Mouse (Mus musculus) liver, embryonic 15.5 days (tissue): ENCODE results near the gene Tfap2c. TPM values are rescaled to one million over a fixed set of nuclear protein-coding genes. Genes with fewer than 3 reads are reported as not detected.
A peak's percentile ranks its signal among the peaks of the same experiment; 100 is the strongest.

Experiments
- ATAC-seq: fragments of 200-750 bp; cut with Nextera tagmentation; 2 replicates; pipeline ENCODE4 v1.8.0; 2017; ENCODE audit warnings: moderate number of reproducible peaks, mild to moderate bottlenecking, moderate library complexity; ENCODE audit not compliant: insufficient read depth
- H3K27ac ChIP-seq: fragments of 300-500 bp; sonication (generic); replicated peaks from 2 replicates; pipeline ENCODE4 v1.5.1; 2015; ENCODE audit warnings: mild to moderate bottlenecking, inconsistent platforms
- H3K27me3 ChIP-seq: fragments of 300-500 bp; sonication (generic); 2 replicates; pipeline ENCODE4 v1.6.1; 2015; ENCODE audit warnings: mild to moderate bottlenecking, inconsistent platforms
- H3K36me3 ChIP-seq: fragments of 300-500 bp; sonication (generic); replicated peaks from 2 replicates; pipeline ENCODE4 v1.6.1; 2015; ENCODE audit warnings: moderate library complexity, mild to moderate bottlenecking, inconsistent platforms
- H3K4me1 ChIP-seq: fragments of 300-500 bp; sonication (generic); replicated peaks from 2 replicates; pipeline ENCODE4 v1.6.1; 2015; ENCODE audit warnings: inconsistent platforms
- H3K4me2 ChIP-seq: fragments of 300-500 bp; sonication (generic); 2 replicates; pipeline ENCODE4 v1.6.1; 2015; ENCODE audit warnings: moderate library complexity, mild to moderate bottlenecking, inconsistent platforms
- H3K4me3 ChIP-seq: fragments of 300-500 bp; sonication (generic); replicated peaks from 2 replicates; pipeline ENCODE4 v1.5.1; 2015; ENCODE audit warnings: mild to moderate bottlenecking, inconsistent platforms
- H3K9ac ChIP-seq: fragments of 300-500 bp; sonication (generic); 2 replicates; pipeline ENCODE4 v1.6.1; 2015; ENCODE audit warnings: moderate library complexity, mild to moderate bottlenecking, inconsistent platforms
- H3K9me3 ChIP-seq: fragments of 300-500 bp; sonication (generic); replicated peaks from 2 replicates; pipeline ENCODE4 v1.6.1; 2016; ENCODE audit warnings: inconsistent platforms
- WGBS: fragments of 180-500 bp; shearing (Covaris S2); methylation state at CpG from one replicate; pipeline ENCODE4 v1.1.7; 2015; ENCODE audit warnings: mixed read lengths; ENCODE audit not compliant: insufficient replicate concordance; 5-methylcytosine and 5-hydroxymethylcytosine counted together
- polyA plus RNA-seq: library from polyadenylated mRNA; unstranded; fragments of >200 nt; fragmentation: Nextera tagmentation; extraction: Ambion mirVana; gene quantifications from 2 replicates; pipeline ENCODE4 v1.2.1, GENCODE M21; 2015

Tfap2c gene
- not detected in 2 replicates for polyA plus RNA-seq

DNA sequence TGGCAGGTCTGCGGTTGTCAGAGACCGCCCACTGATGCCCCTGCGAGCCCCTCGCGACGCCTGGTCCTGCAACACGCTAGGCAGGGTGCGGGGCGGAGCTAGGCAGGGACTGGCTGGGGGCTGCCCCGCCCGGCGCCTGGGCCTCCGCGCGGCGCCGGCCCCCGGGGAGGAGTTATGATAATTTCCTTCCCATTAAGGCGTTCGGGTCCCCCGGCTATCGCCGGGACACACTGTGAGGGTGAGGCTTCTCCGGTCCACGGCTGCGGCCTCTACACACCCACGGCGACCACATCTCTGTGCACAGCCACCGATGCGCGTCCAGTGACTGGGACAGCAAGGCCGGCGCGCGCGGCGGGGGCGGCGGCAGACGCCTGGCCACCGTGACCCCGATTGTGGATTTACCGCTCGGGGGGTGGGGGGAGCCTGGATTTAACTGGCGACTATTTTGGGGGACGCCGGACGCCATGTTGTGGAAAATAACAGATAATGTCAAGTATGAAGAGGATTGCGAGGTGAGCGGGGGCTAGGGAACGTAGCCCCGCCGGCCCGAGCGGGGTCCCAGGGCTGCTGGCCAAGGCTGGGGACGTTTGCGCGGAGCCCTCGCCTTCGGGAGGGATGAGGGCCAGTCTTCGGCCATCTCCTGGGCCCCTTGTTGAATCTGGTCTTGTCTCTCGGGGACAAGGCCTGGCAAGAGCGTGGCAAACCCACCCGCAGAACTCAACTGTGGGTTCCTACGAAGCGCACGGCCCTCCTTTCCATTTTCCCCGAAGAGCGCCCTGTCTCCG lies at the start of gene Tfap2c:
Tfap2c (plus strand) TSS at position 223 of the 785 bp plus-strand sequence.
- Histone ChIP-seq H3K4me2 (peak within 1 kb of the TSS; percentile 30), H3K27me3 (peaks cover 100% of the 10 kb centered on the region), H3K9me3 (no peaks in the 10 kb centered on the region), H3K4me3 (peak within 1 kb of the TSS; percentile 23), H3K4me1 (peaks cover 11% of the 10 kb centered on the region), H3K9ac (no peak within 1 kb of the TSS), H3K36me3 (no peaks in the 10 kb centered on the region), H3K27ac (no peak within 1 kb of the TSS)
- peak; percentile 40; the same call in 1 of the 2 replicates for ATAC-seq
- WGBS = under 1% methylated on average over 70 of the region's 70 CpGs

DNA sequence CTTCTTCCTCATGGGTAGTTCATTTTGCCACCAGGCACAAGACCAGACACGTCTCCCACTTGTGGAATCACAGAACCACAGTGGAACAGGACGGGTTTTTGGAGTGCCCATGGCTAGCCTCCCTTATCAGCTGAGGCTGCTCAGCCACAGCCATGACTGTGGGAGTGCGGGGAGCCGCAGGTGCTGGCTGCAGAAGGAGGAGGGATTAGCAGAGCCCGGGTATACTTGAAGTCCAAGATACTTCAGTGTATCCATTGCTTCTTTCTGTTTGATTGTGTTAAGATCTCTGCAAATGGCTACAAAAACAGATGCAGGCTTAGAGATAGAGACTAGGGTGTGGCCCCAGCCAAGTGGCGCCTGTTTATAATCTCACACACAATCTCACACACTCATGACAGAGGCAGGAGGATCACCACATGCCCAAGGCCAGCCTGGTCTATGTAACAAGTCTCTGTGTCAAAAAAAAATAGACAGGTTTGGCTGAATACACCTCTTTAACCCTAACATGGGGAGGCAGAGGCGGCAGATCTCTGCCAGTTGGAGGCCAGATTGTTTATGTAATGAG lies 48.6 kb upstream of the Tfap2c start:
- H3K9me3 ChIP-seq = no peaks in the 10 kb centered on the region
- H3K9ac ChIP-seq = no peak overlapping the region
- no peak overlapping the region for H3K4me2 ChIP-seq
- H3K4me1 ChIP-seq = peaks cover 8% of the 10 kb centered on the region
- H3K27me3 ChIP-seq = no peaks in the 10 kb centered on the region
- no peaks in the 10 kb centered on the region for H3K36me3 ChIP-seq
- 18% methylated on average over 7 of the region's 7 CpGs for WGBS
- no peak overlapping the region for H3K4me3 ChIP-seq
- ATAC-seq = peak; percentile 68
- no peak overlapping the region for H3K27ac ChIP-seq

DNA sequence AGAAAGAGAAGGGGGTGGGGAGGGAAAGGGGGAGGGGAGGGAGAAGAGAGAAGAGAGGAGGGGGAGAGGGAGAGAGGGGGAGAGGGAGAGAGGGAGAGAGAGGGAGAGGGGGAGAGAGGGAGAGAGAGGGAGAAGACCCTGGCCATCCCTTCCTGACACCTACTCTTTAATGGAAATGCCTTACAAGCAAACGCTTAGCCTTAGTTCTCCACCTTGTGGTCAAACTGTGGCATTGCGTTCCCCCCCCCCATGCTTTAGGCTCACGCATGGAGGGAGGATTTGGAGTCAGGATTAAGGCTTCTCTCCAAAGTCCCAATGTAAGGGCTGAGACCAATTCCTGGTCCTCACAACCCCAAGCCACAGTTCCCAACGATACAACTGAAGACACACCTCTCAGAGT lies 48.1 kb upstream of the Tfap2c start:
- Histone ChIP-seq H3K4me1 (peaks cover 8% of the 10 kb centered on the region), H3K4me3 (no peak overlapping the region), H3K27me3 (no peaks in the 10 kb centered on the region), H3K9me3 (no peaks in the 10 kb centered on the region), H3K36me3 (no peaks in the 10 kb centered on the region), H3K9ac (no peak overlapping the region), H3K27ac (no peak overlapping the region), H3K4me2 (no peak overlapping the region)
- ATAC-seq = no peak
- WGBS = 3% methylated on average over 4 of the region's 4 CpGs

GRCm38 (mm10) chr2:172502168-172502567 lies 47.2 kb upstream of the Tfap2c start:
- WGBS = 78% methylated on average over 14 of the region's 14 CpGs
- Histone ChIP-seq H3K9ac (no peak overlapping the region), H3K4me3 (no peak overlapping the region), H3K27ac (no peak overlapping the region), H3K36me3 (no peaks in the 10 kb centered on the region), H3K4me2 (no peak overlapping the region), H3K27me3 (no peaks in the 10 kb centered on the region), H3K9me3 (no peaks in the 10 kb centered on the region), H3K4me1 (peaks cover 8% of the 10 kb centered on the region)
- no peak for ATAC-seq

GRCm38 (mm10) chr2:172506121-172506520 lies 43.3 kb upstream of the Tfap2c start:
- Histone ChIP-seq H3K27ac (no peak overlapping the region), H3K4me1 (peaks cover under 1% of the 10 kb centered on the region; the same call in 1 of the 2 replicates), H3K4me3 (no peak overlapping the region), H3K4me2 (no peak overlapping the region), H3K9ac (no peak overlapping the region), H3K36me3 (no peaks in the 10 kb centered on the region), H3K9me3 (no peaks in the 10 kb centered on the region), H3K27me3 (no peaks in the 10 kb centered on the region)
- no peak for ATAC-seq
- 60% methylated on average over 7 of the region's 7 CpGs for WGBS

DNA sequence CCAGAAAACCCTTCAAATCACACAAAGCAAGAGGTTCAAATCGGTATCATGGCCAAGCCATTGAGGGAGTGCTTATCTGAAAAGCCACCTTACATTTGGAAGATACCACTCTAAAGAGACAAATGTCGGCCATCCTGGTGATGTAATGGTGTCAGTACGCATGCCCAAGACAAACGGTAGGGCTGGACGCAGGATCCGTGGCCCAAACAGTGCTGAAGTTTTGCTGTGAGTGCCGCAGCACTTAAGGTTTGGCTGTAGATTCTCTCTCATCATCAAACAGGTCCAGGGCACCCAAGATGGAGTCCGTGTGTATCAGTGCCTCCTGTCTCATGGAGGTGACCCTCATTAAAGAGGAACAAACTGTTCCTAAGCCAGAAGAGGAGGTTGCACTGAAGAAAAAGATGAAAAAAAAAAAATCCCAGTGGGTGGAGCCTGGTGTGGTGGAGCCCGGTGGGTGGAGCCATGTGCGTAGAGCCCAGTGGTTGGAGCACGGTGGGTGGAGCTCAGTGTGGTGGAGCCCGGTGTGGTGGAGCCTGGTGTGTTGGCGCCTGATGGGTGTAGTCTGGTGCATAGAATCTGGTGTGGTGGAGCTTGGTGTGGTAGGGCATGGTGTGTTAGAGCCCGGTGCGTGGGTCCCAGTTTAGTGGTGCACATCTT lies 39.2 kb upstream of the Tfap2c start:
- no peak overlapping the region for H3K9ac ChIP-seq
- no peaks in the 10 kb centered on the region for H3K4me1 ChIP-seq
- H3K27ac ChIP-seq = no peak overlapping the region
- no peak overlapping the region for H3K4me2 ChIP-seq
- H3K4me3 ChIP-seq = no peak overlapping the region
- no peaks in the 10 kb centered on the region for H3K36me3 ChIP-seq
- 61% methylated on average over 15 of the region's 15 CpGs for WGBS
- ATAC-seq = no peak
- no peaks in the 10 kb centered on the region for H3K9me3 ChIP-seq
- H3K27me3 ChIP-seq = no peaks in the 10 kb centered on the region

DNA sequence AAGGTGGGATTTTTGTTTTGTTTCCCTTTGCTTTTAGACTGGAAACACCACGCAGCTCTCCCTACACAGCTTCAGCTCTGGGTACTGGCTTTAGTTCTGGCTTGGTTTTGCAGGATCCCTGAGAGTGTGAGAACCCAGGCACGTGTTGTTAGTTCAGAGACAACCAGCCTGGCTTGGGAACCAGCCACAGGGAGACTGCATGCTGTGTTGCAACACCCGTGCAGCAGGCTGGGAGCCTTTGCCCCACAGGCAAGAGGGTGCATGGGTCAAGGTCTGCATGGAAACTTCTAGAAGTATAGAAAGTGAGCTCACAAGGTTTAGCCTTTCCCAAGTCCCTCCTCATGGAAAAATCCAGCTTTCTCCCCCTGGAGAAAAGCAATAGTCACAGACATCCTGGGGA lies 38.5 kb upstream of the Tfap2c start:
- ATAC-seq = no peak
- 33% methylated on average over 3 of the region's 3 CpGs for WGBS
- H3K27me3 ChIP-seq = no peaks in the 10 kb centered on the region
- H3K4me1 ChIP-seq = no peaks in the 10 kb centered on the region
- no peak overlapping the region for H3K4me3 ChIP-seq
- H3K27ac ChIP-seq = no peak overlapping the region
- H3K4me2 ChIP-seq = no peak overlapping the region
- no peaks in the 10 kb centered on the region for H3K36me3 ChIP-seq
- no peaks in the 10 kb centered on the region for H3K9me3 ChIP-seq
- no peak overlapping the region for H3K9ac ChIP-seq

- Histone ChIP-seq H3K36me3 (no peaks in the 10 kb centered on the region), H3K9me3 (no peaks in the 10 kb centered on the region), H3K9ac (no peak overlapping the region), H3K27me3 (no peaks in the 10 kb centered on the region), H3K27ac (no peak overlapping the region), H3K4me1 (no peaks in the 10 kb centered on the region), H3K4me3 (no peak overlapping the region), H3K4me2 (no peak overlapping the region)
- ATAC-seq = no peak
- WGBS = 25% methylated on average over 11 of the region's 11 CpGs
Measured at GRCm38 (mm10) chr2:172516407-172516992, 32.9 kb upstream of the Tfap2c start.

DNA sequence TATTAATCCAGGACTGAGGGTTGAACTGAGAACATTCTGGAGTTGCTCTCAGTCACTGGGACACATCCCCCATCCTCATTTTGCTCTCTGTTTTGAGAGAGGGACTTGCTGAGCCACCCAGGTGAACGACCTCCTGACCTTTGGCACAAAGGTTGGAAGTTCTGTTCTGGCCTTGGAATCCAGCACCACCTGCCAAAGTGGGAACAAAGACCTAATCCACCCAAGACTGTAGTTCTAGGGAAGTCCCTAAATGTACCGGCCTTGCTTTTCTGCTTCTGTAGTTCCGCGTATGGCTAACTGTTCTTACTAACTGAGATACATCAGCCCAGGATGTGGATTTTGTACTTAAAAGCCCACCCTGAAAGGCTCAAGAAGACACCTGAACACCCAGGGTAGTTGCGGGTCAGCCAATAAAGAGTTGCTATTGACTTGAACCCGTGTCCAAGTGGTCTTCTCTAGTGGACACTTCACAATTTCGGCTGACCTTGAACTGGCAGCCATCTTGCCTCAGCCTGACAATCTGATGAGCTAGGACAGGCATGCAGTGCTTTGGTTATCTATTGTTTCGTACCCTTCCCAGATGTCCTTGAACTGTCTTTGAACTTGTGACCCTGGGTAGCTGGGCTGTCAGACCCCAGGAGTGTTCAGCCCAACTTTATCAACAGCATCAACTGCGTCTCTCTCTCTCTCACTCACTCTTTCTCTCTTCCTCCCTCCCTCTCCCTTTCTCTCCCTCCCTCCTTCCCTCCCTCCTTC lies 28.6 kb upstream of the Tfap2c start:
- no peak overlapping the region for H3K27ac ChIP-seq
- no peaks in the 10 kb centered on the region for H3K9me3 ChIP-seq
- no peak for ATAC-seq
- H3K36me3 ChIP-seq = no peaks in the 10 kb centered on the region
- H3K4me2 ChIP-seq = no peak overlapping the region
- H3K4me3 ChIP-seq = no peak overlapping the region
- H3K9ac ChIP-seq = no peak overlapping the region
- no peaks in the 10 kb centered on the region for H3K27me3 ChIP-seq
- 69% methylated on average over 9 of the region's 9 CpGs for WGBS
- H3K4me1 ChIP-seq = no peaks in the 10 kb centered on the region

- Histone ChIP-seq H3K36me3 (no peaks in the 10 kb centered on the region), H3K9me3 (no peaks in the 10 kb centered on the region), H3K4me3 (no peak overlapping the region), H3K4me1 (no peaks in the 10 kb centered on the region), H3K27me3 (no peaks in the 10 kb centered on the region), H3K9ac (no peak overlapping the region), H3K4me2 (no peak overlapping the region), H3K27ac (no peak overlapping the region)
- WGBS = 59% methylated on average over 12 of the region's 12 CpGs
- ATAC-seq = no peak
Measured at GRCm38 (mm10) chr2:172522528-172522927, 26.9 kb upstream of the Tfap2c start.
